Mouse (Mus musculus): ENCODE data around the gene Gm11733.

DNA sequence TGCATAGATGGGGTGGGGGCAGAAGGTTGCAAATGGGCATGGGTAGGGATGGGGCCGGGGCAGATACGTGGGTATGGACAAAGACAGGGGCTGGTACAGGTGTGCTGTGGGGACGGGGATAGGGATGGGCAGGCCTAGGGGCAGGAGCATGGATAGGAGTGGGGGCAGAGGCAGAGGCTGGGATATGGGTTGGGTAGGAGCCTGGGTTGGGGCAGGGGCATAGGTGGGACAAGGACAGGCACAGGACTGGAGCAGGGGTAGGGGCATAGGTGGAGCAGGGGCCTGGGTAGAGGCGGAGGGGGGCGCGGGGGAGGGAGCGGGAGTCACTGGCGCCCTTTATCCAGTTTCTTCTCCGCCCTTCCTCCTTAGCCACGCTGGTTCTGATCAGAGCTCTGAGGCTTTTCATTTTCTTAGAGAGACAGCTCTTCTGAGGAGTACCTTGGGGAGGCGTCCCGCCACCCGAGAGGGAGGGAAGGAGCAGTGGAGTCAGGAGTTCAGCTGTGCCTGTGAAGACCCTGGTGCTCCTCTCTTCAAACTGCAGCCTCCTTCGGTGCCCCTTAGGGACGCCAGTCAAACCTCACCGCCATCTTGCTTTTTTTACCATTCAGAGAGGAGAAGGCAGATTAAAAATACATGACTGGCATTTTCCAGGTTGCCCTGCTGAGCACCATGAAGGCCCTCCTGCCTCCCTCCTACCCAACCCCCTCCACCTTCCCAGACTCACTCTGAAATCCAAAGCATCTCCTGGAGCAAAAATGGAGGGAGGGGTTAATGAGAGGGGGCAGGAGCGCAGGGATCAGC lies 7.4 kb downstream of the Gm11733 start:
- no peak for TF ChIP-seq GATA1 (IDR thresholded peaks at IDR 0.05; ENCODE audit: borderline replicate concordance, low read length)
- TF ChIP-seq FLI1 (IDR thresholded peaks at IDR 0.05; ENCODE audit: low read length), result no peak

Data from megakaryocyte, embryonic 14.5 days (primary cell).